Mouse (Mus musculus) neural tube, embryonic 12.5 days (tissue): ENCODE measurements around the gene Ap5z1. TPM values are rescaled to one million over a fixed set of nuclear protein-coding genes. Genes with fewer than 3 reads are reported as not detected.

Experiments
- ATAC-seq: fragments of 200-750 bp; cut with Nextera tagmentation; 2 replicates; pipeline ENCODE4 v1.8.0; 2017; ENCODE audit warnings: low read depth, mild to moderate bottlenecking, moderate TSS enrichment, moderate library complexity; ENCODE audit not compliant: low FRiP score
- H3K27ac ChIP-seq: fragments of 300-500 bp; sonication (generic); 2 replicates; pipeline ENCODE4 v1.5.1; 2016
- H3K27me3 ChIP-seq: fragments of 300-500 bp; sonication (generic); replicated peaks from 2 replicates; pipeline ENCODE4 v1.6.1; 2016; ENCODE audit warnings: mild to moderate bottlenecking
- H3K36me3 ChIP-seq: fragments of 300-500 bp; sonication (generic); 2 replicates; pipeline ENCODE4 v1.6.1; 2016; ENCODE audit warnings: mild to moderate bottlenecking
- H3K4me1 ChIP-seq: fragments of 300-500 bp; sonication (generic); 2 replicates; pipeline ENCODE4 v1.6.1; 2016
- H3K4me2 ChIP-seq: fragments of 300-500 bp; sonication (generic); replicated peaks from 2 replicates; pipeline ENCODE4 v1.6.1; 2016; ENCODE audit warnings: mild to moderate bottlenecking
- H3K4me3 ChIP-seq: fragments of 300-500 bp; sonication (generic); 2 replicates; pipeline ENCODE4 v1.5.1; 2016
- H3K9ac ChIP-seq: fragments of 300-500 bp; sonication (generic); 2 replicates; pipeline ENCODE4 v1.6.1; 2016; ENCODE audit warnings: mild to moderate bottlenecking
- H3K9me3 ChIP-seq: fragments of 300-500 bp; sonication (generic); 2 replicates; pipeline ENCODE4 v1.6.1; 2016; ENCODE audit warnings: mild to moderate bottlenecking
- WGBS: fragments of 180-500 bp; shearing (Covaris S2); methylation state at CpG from one replicate; pipeline ENCODE4 v1.1.7; 2016; 5-methylcytosine and 5-hydroxymethylcytosine counted together
- polyA plus RNA-seq: library from polyadenylated mRNA; unstranded; fragments of >200 nt; fragmentation: Nextera tagmentation; extraction: Ambion mirVana; gene quantifications from 2 replicates; pipeline ENCODE4 v1.2.1, GENCODE M21; 2016

Ap5z1 gene
- polyA plus RNA-seq: 15.7 and 17.7 TPM in 2 replicates

DNA sequence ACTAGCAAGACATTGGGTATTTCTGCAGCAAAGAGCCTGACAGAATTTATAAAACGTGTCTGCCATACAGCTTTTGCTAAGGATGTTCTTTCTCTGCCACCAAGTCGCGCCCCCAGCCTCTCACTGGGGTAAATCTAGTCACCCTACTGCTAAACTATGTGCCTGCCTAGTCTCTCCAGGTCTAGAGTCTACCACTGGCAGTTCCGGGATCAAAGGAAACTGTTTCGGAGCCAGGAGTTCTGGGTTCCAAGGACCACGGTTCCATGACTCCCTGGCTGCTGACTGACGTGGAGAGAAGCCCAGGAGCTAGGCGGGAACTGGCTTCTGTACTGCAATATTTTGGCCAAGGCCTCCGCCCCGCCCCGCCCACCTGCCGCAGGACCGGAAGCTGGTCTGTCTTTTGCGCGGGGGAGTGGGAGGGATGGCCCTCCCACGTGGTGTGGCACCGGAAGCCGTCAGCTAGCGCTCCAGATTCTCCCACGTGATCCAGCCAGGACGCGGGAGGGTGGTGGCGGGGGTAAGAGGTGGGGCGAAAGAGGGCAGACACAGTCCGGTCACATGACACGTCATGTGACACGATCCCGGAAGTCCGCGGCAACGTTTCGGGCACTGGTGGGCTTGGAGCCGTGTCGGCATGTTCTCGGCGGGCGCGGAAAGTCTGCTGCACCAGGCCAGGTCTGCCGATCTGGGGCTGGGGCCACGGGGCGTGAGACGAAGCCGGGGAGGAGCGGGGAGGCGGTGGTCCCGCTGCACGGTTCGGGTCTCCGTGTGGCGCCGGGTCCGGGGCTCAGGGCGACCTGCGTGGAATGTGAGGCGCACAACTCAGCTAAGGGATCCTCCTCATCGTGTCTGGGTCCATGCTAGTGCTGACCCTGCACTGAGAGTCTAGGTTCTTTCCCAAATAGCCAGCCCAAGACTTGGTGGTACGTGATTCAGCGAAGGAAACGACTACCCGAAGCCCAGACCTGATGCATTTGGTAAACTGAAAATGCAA, at the start of gene Ap5z1:
Ap5z1 (plus strand) TSS at position 484 of the 994 bp plus-strand sequence.
- H3K4me2 ChIP-seq: peak within 1 kb of the TSS; percentile 91
- H3K9ac ChIP-seq: peak within 1 kb of the TSS; percentile 73
- ATAC-seq: peak; percentile 90
- H3K4me3 ChIP-seq: peak within 1 kb of the TSS; percentile 82
- H3K9me3 ChIP-seq: no peaks in the 10 kb centered on the region
- H3K27ac ChIP-seq: peak within 1 kb of the TSS; percentile 50
- peaks cover 28% of the 10 kb centered on the region for H3K36me3 ChIP-seq
- no peaks in the 10 kb centered on the region for H3K27me3 ChIP-seq
- peaks cover 7% of the 10 kb centered on the region for H3K4me1 ChIP-seq
- 3% methylated on average over 60 of the region's 60 CpGs for WGBS

DNA sequence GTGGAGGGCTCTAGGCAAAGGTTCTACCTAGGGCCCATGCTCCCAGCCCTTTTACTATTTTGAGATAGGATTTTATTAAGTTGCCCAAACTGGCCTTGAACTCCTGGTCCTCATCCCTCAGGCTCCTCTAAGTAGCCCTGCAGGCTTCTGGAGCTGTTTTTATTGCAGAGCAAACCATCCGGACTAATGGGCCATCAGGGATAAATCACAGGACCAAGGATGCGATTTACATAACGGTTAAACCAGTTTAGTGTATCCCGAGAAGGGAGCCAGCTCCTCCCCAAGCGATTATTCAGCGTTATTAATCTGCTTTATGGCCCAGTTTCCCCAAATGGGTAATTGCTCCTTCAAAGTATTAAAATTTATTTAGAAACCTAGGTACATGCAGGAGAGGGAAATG, 48.3 kb upstream of the Ap5z1 start:
- WGBS: 27% methylated on average over 6 of the region's 6 CpGs
- no peak; the same call in 1 of the 2 replicates for ATAC-seq
- Histone ChIP-seq H3K4me3 (no peak overlapping the region), H3K27me3 (no peaks in the 10 kb centered on the region), H3K27ac (no peak overlapping the region), H3K36me3 (peaks cover 14% of the 10 kb centered on the region; the same call in 1 of the 2 replicates), H3K4me1 (peaks cover 34% of the 10 kb centered on the region), H3K4me2 (no peak overlapping the region), H3K9ac (no peak overlapping the region), H3K9me3 (no peaks in the 10 kb centered on the region)

DNA sequence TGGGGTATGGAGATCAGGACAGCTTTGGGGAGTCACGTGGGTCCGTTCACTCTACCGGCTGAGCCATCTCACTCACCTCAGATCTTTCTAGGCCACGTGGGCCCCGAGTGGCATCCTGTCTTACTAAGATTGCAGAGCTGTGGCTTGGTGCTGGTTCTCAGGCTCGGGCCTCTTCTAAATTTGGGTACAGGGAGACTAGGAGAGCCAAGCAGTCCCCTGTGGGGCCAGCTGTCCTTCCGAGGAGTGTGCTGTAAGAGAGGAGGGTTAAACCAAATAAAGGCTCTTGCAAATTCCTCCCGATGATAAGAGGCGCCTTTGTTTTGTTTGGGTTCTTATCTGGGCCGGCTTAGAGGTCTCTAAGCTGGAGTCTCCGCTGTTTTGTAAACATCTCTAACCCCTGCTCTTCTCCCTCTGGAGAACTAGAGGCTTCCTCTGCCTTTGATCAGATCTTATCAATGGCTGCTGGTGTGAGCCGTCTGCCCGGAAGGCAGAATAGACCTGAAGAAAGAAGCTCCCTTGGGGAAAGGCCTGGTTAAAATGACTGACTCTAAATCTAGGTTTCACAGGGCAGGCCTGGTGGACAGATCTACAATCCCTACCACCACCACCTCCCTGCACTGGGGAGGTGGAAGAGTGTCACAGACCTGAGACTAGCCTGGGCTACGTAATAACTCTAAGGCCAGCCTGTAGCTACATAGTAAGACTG, 47.5 kb upstream of the Ap5z1 start:
- H3K4me2 ChIP-seq: no peak overlapping the region
- no peak for ATAC-seq
- no peak overlapping the region for H3K27ac ChIP-seq
- H3K36me3 ChIP-seq: peaks cover 21% of the 10 kb centered on the region; the same call in 1 of the 2 replicates
- no peak overlapping the region for H3K4me3 ChIP-seq
- no peak overlapping the region for H3K9ac ChIP-seq
- 37% methylated on average over 14 of the region's 14 CpGs for WGBS
- no peaks in the 10 kb centered on the region for H3K27me3 ChIP-seq
- H3K4me1 ChIP-seq: peaks cover 33% of the 10 kb centered on the region
- H3K9me3 ChIP-seq: no peaks in the 10 kb centered on the region

DNA sequence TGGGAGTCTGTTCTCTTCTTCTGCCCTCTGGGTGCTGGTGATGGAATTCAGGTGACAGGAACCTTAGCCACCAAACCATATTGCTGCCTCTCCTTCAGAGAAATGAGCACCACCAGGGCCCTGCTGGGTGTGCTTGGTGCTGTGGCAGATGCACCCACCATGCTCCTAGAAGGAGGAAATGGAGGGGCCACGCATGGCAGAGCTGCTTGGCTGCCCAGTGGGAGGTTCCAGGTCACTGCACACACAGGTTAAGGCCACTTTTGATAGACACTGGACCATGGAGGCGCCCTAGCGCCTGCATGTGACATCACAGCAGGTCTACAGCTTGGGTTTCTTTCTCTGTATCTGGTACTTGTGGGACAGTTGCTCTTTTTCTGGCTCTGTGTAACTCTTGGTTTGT, 46.6 kb upstream of the Ap5z1 start:
- no peak overlapping the region for H3K9ac ChIP-seq
- H3K4me3 ChIP-seq: no peak overlapping the region
- peaks cover 33% of the 10 kb centered on the region for H3K4me1 ChIP-seq
- H3K27ac ChIP-seq: no peak overlapping the region
- no peaks in the 10 kb centered on the region for H3K27me3 ChIP-seq
- H3K36me3 ChIP-seq: peaks cover 22% of the 10 kb centered on the region; the same call in 1 of the 2 replicates
- no peak for ATAC-seq
- 72% methylated on average over 3 of the region's 3 CpGs for WGBS
- H3K9me3 ChIP-seq: no peaks in the 10 kb centered on the region
- H3K4me2 ChIP-seq: no peak overlapping the region

DNA sequence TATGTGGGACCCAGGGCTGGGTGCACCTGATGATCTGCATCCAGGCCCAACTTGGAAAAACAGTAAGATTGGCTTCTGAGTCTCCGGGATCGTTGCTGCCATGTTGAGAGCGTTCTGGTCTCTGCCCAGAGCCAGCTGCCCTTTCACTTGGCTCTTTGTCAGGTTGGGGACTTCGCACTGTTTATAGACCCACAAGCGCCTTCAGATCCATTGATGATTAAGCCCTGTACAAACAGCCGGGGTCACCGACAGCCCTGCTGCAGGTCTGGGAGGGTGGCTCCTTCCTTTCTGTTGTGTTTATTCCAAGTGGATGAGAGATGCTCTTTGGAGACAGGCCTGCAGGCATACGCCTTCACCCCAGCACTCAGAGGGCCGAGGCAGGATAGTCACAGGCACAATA, 45.9 kb upstream of the Ap5z1 start:
- Histone ChIP-seq H3K4me3 (no peak overlapping the region), H3K4me2 (no peak overlapping the region), H3K36me3 (peaks cover 22% of the 10 kb centered on the region; the same call in 1 of the 2 replicates), H3K27ac (no peak overlapping the region), H3K4me1 (peaks cover 32% of the 10 kb centered on the region), H3K27me3 (no peaks in the 10 kb centered on the region), H3K9ac (no peak overlapping the region), H3K9me3 (no peaks in the 10 kb centered on the region)
- WGBS: 73% methylated on average over 9 of the region's 9 CpGs
- ATAC-seq: no peak

DNA sequence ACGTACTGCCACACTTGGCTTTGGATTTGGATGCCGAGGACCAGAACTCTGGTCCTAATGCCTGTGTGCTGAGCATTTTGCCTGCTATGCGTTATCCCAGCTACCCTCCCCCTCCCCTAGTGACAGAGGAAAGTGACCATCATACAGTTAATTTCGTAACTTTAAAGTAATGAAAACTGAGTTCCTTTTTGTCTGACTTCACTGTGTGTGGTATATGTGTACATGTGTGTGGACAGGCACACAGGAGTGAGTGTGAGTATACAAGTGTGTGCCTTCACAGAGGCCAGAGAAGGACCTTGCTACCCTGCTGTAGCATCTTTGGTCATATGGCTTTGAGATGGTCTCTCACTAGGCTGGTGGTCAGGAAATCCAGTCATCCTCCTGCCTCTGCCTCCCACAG, 45.3 kb upstream of the Ap5z1 start:
- ATAC-seq: no peak

DNA sequence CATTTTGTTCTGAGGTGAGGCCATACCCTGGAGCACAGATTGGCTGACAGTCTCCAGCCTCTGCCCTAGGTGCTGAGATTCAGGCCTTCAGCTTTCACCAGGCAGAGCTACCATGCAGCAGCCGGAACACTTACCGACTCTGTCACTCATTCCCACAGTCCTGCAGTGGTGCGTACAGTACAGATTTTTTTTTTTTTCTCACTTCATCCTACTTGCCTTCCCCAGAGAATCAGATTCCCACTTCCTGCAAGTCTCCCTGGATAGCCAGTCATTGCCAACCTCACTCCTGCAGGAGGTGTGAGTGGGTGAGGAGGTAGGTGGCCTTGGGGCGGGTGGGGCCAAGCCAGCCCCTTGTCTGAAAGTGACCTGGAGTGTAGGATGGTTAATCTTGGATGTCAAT, 43.4 kb upstream of the Ap5z1 start:
- WGBS: 93% methylated on average over 4 of the region's 4 CpGs

More for the DNA sequence above, 45.3 kb upstream of the Ap5z1 start:
- 89% methylated on average over 4 of the region's 4 CpGs for WGBS
- Histone ChIP-seq H3K36me3 (peaks cover 22% of the 10 kb centered on the region; the same call in 1 of the 2 replicates), H3K27ac (no peak overlapping the region), H3K9ac (no peak overlapping the region), H3K4me3 (no peak overlapping the region), H3K9me3 (no peaks in the 10 kb centered on the region), H3K4me2 (no peak overlapping the region), H3K27me3 (no peaks in the 10 kb centered on the region), H3K4me1 (peaks cover 33% of the 10 kb centered on the region)

DNA sequence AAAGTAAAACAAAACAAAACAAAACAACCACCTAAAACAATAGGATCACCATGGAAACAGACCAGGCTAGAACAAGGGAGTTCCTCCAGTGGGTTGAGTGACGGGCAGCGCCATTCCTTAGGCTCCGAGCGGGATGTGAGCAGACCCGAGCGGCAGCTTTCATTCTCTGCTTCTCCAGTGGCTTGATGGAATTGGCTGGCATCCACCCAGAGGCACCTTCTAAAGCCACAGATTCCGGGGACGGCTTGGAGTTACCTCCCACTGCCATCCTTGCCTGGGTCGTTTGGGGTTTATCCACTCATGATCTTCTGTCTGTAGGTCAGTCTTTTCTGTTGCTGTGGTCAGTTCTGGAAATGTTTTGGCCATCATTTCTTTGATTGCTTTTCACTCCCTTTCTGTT, 42.8 kb upstream of the Ap5z1 start:
- Histone ChIP-seq H3K4me1 (peaks cover 21% of the 10 kb centered on the region), H3K27me3 (no peaks in the 10 kb centered on the region), H3K9me3 (no peaks in the 10 kb centered on the region), H3K4me2 (no peak overlapping the region), H3K36me3 (peaks cover 25% of the 10 kb centered on the region; the same call in 1 of the 2 replicates), H3K4me3 (no peak overlapping the region), H3K27ac (no peak overlapping the region), H3K9ac (no peak overlapping the region)
- ATAC-seq: no peak
- 88% methylated on average over 9 of the region's 9 CpGs for WGBS

More for the DNA sequence above, 43.4 kb upstream of the Ap5z1 start:
- H3K36me3 ChIP-seq: peaks cover 25% of the 10 kb centered on the region; the same call in 1 of the 2 replicates
- peaks cover 20% of the 10 kb centered on the region for H3K4me1 ChIP-seq
- H3K4me3 ChIP-seq: no peak overlapping the region
- no peak overlapping the region for H3K4me2 ChIP-seq
- no peak for ATAC-seq
- no peak overlapping the region for H3K9ac ChIP-seq
- no peak overlapping the region for H3K27ac ChIP-seq
- H3K9me3 ChIP-seq: no peaks in the 10 kb centered on the region
- no peaks in the 10 kb centered on the region for H3K27me3 ChIP-seq

DNA sequence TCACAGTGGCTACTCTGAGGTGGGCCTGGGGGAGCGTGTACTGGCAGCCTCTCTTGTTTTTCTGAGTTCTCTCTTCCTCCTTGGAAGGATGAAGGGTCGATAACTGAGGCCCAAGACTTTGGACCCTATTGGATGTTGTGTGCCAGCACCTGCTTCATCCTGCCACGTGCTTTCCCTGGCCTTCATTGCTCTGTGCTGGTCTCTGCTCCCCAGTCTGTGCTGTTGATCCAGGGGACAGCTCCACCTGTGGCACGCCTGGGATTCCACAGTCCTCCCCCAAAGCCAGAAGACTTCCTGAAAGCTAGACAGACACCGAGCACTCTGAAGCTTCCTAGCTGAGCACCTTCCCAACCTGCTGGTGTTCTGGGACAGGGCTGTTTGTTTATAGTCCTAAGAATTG, 41.9 kb upstream of the Ap5z1 start:
- no peak overlapping the region for H3K4me3 ChIP-seq
- H3K4me2 ChIP-seq: no peak overlapping the region
- peaks cover 23% of the 10 kb centered on the region for H3K4me1 ChIP-seq
- H3K9ac ChIP-seq: no peak overlapping the region
- H3K36me3 ChIP-seq: peaks cover 25% of the 10 kb centered on the region; the same call in 1 of the 2 replicates
- H3K27me3 ChIP-seq: no peaks in the 10 kb centered on the region
- ATAC-seq: no peak
- 92% methylated on average over 5 of the region's 5 CpGs for WGBS
- H3K9me3 ChIP-seq: no peaks in the 10 kb centered on the region
- H3K27ac ChIP-seq: no peak overlapping the region

DNA sequence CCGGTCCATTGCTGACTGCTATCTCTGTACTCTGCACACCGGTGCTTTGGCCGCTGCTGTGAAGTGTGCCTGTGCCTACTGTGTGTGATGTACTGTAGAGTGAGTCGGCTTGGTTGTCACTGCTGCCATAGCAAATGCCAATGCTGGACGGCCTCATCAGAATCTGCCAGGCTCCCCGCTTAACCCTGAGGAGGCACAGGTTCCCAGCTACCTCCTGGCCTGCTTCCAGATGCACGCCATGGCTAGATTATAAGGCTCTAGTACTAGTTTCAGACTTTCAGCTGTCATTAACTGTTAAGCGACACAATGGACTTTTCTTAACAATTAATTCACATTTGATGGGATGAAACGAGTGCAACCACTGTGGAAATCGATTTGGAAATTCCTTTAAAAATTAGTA, 40.6 kb upstream of the Ap5z1 start:
- 0 out of 2 replicates have a peak overlapping the region, but pooled peaks have one; percentile 10 for H3K27ac ChIP-seq
- ATAC-seq: no peak
- 90% methylated on average over 10 of the region's 10 CpGs for WGBS
- H3K4me2 ChIP-seq: no peak overlapping the region
- no peaks in the 10 kb centered on the region for H3K27me3 ChIP-seq
- H3K36me3 ChIP-seq: peaks cover 24% of the 10 kb centered on the region; the same call in 1 of the 2 replicates
- no peak overlapping the region for H3K9ac ChIP-seq
- H3K4me1 ChIP-seq: peaks cover 31% of the 10 kb centered on the region
- H3K4me3 ChIP-seq: no peak overlapping the region
- H3K9me3 ChIP-seq: no peaks in the 10 kb centered on the region

DNA sequence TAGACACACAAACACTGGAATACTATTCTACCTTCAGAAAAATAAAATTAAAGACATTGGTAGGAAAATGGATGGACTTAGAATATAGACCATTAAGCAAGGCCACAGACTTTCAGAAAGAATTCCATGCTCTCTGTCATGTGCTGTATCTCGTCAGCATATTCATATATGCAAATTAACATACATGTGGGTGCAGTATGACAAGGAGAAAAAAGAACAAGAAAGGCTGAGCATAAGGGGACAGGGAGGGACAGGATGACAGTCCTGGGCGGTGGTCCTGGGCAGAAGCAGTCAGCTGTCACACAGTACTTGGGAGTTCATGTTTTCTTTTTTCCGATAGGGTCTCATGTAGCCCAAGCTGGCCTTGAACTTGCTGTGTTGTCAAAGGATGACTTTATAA, 40.0 kb upstream of the Ap5z1 start:
- Histone ChIP-seq H3K36me3 (peaks cover 23% of the 10 kb centered on the region; the same call in 1 of the 2 replicates), H3K9me3 (no peaks in the 10 kb centered on the region), H3K4me2 (no peak overlapping the region), H3K27me3 (no peaks in the 10 kb centered on the region), H3K4me1 (peaks cover 32% of the 10 kb centered on the region), H3K27ac (no peak overlapping the region), H3K9ac (no peak overlapping the region), H3K4me3 (no peak overlapping the region)
- 58% methylated on average over 3 of the region's 3 CpGs for WGBS
- no peak for ATAC-seq
